In genomic region chr17:47922116-47922515, GRCm38 (mm10) we compare ENCODE assay signal across 7 mouse cellular contexts. TPM values are rescaled to one million over a fixed set of nuclear protein-coding genes. Genes with fewer than 3 reads are reported as not detected.
DNase-seq lines count a peak whose midpoint lies in the region; ATAC-seq and TF ChIP-seq lines count a peak whose summit lies in the region.

No protein-coding gene starts in this region.

- peaks cover 36% of the 10 kb centered on the region for H3K4me1 ChIP-seq in neural tube, embryonic 11.5 days (ENCODE audit: control insufficient read depth, insufficient read depth, low read length)
- H3K4me1 ChIP-seq in heart, embryonic 15.5 days (replicated peaks): peaks cover 34% of the 10 kb centered on the region
- peaks cover 16% of the 10 kb centered on the region; the same call in 1 of the 2 replicates for H3K4me1 ChIP-seq in liver, postnatal 0 days (ENCODE audit: insufficient read depth)

- no peak overlapping the region for H3K27ac ChIP-seq in neural tube, embryonic 11.5 days (ENCODE audit: low read depth, low read length)
- no peak overlapping the region for H3K27ac ChIP-seq in heart, embryonic 15.5 days
- no peak overlapping the region for H3K27ac ChIP-seq in liver, postnatal 0 days (ENCODE audit: low read depth)

- TF ChIP-seq CTCF in liver, postnatal 0 days (IDR thresholded peaks at IDR 0.05; ENCODE audit: low read depth): no peak

- WGBS in neural tube, embryonic 11.5 days: 1% methylated on average over 21 of the region's 21 CpGs
- 8% methylated on average over 21 of the region's 21 CpGs for WGBS in heart, embryonic 15.5 days
- 4% methylated on average over 21 of the region's 21 CpGs for WGBS in liver, postnatal 0 days (ENCODE audit: insufficient replicate concordance)

- no peak for TF ChIP-seq EP300 in liver, postnatal 0 days (IDR thresholded peaks at IDR 0.05; ENCODE audit: low read depth)

- no peaks in the 10 kb centered on the region for H3K27me3 ChIP-seq in neural tube, embryonic 11.5 days (ENCODE audit: control insufficient read depth, insufficient read depth, low read length)
- H3K27me3 ChIP-seq in heart, embryonic 15.5 days: peaks cover 9% of the 10 kb centered on the region
- H3K27me3 ChIP-seq in liver, postnatal 0 days (ENCODE audit: insufficient read depth, low read length): peaks cover 16% of the 10 kb centered on the region

- DNase-seq in neural tube, embryonic 11.5 days (ENCODE audit: low spot score): no peak
- DNase-seq in neural tube, embryonic 10.5 days (ENCODE audit: extremely low spot score, low spot score): no peak
- no peak for DNase-seq in liver, postnatal 0 days
- DNase-seq in frontal cortex, adult 2 months (ENCODE audit: extremely low spot score in 1 of 2, low spot score in 1 of 2): no peak
- no peak for DNase-seq in cerebellum, adult 18-20 months
- DNase-seq in layer of hippocampus, adult 18-20 months (ENCODE audit: low spot score in 2 of 2): no peak

- no peak for ATAC-seq in neural tube, embryonic 11.5 days (ENCODE audit: insufficient read depth, low FRiP score, low TSS enrichment)
- no peak for ATAC-seq in heart, embryonic 15.5 days (replicated peaks; ENCODE audit: insufficient number of reproducible peaks, insufficient read depth, low FRiP score, low read depth)
- no peak for ATAC-seq in liver, postnatal 0 days

- H3K4me3 ChIP-seq in neural tube, embryonic 11.5 days (ENCODE audit: low read depth, low read length): peak overlapping the region; percentile 80
- peak overlapping the region; percentile 90 for H3K4me3 ChIP-seq in heart, embryonic 15.5 days
- H3K4me3 ChIP-seq in liver, postnatal 0 days (ENCODE audit: low read depth, low read length): peak overlapping the region; percentile 90

- peak overlapping the region; percentile 93 for H3K4me2 ChIP-seq in neural tube, embryonic 11.5 days (ENCODE audit: low read depth)
- H3K4me2 ChIP-seq in heart, embryonic 15.5 days: peak overlapping the region; percentile 97
- H3K4me2 ChIP-seq in liver, postnatal 0 days (ENCODE audit: low read depth, low read length): peak overlapping the region; percentile 97

- H3K9me3 ChIP-seq in neural tube, embryonic 11.5 days (ENCODE audit: control insufficient read depth, low read length): no peaks in the 10 kb centered on the region
- no peaks in the 10 kb centered on the region for H3K9me3 ChIP-seq in heart, embryonic 15.5 days (replicated peaks)
- H3K9me3 ChIP-seq in liver, postnatal 0 days (ENCODE audit: low read length): no peaks in the 10 kb centered on the region

- H3K9ac ChIP-seq in neural tube, embryonic 11.5 days (ENCODE audit: low read length): peak overlapping the region; percentile 93
- peak overlapping the region; percentile 91 for H3K9ac ChIP-seq in heart, embryonic 15.5 days
- no peak overlapping the region; the same call in 1 of the 2 replicates for H3K9ac ChIP-seq in liver, postnatal 0 days (replicated peaks)

- no peaks in the 10 kb centered on the region for H3K36me3 ChIP-seq in neural tube, embryonic 11.5 days (ENCODE audit: control insufficient read depth, insufficient read depth, low read length)
- no peaks in the 10 kb centered on the region for H3K36me3 ChIP-seq in heart, embryonic 15.5 days
- H3K36me3 ChIP-seq in liver, postnatal 0 days (replicated peaks; ENCODE audit: insufficient read depth, low read length): no peaks in the 10 kb centered on the region

RNA-seq across cellular contexts. Expression of gene Foxp4, which starts 2.3 kb away (rescaled TPM):
- polyA plus RNA-seq in neural tube, embryonic 11.5 days (2014; fragmentation: Nextera tagmentation; extraction: Ambion mirVana): 34.5 and 35.8 TPM in 2 replicates
- 6.4 and 11.1 TPM in 2 replicates for polyA plus RNA-seq in heart, embryonic 15.5 days (2015; fragmentation: Nextera tagmentation; extraction: Ambion mirVana)
- 5.9 and 6.2 TPM in 2 replicates for polyA plus RNA-seq in liver, postnatal 0 days (2015; fragmentation: Nextera tagmentation; extraction: Ambion mirVana)
- 41.7 and 50.1 TPM in 2 replicates for polyA plus RNA-seq in frontal cortex, adult 2 months (2012; rRNA removed)
- total RNA-seq in layer of hippocampus, adult 18-20 months (2021): 10 to 100 TPM; 49.7 to 56.1 TPM
